Mouse (Mus musculus) heart, postnatal 0 days (tissue): ENCODE results near the gene 4930407I10Rik.

Experiments
- CTCF ChIP-seq: IDR thresholded peaks from 2 replicates; pipeline ENCODE4 v1.5.1; 2016; ENCODE audit warnings: antibody characterized with exemption, control low read depth, low read depth
- EP300 ChIP-seq: IDR thresholded peaks from 2 replicates; pipeline ENCODE4 v1.6.1; 2016; ENCODE audit warnings: antibody characterized with exemption, low read depth

GRCm38 (mm10) chr15:82086131-82086530 is 27.2 kb downstream of the 4930407I10Rik start:
- no peak for TF ChIP-seq CTCF
- no peak for TF ChIP-seq EP300
